Mouse (Mus musculus): ENCODE data around the gene Lsg1. TPM values are rescaled to one million over a fixed set of nuclear protein-coding genes. Genes with fewer than 3 reads are reported as not detected.
A peak's percentile ranks its signal among the peaks of the same experiment; 100 is the strongest.

Lsg1 gene
- total RNA-seq (2022) = 10 to 100 TPM; 19.6 to 23.0 (median 20.8) TPM

DNA sequence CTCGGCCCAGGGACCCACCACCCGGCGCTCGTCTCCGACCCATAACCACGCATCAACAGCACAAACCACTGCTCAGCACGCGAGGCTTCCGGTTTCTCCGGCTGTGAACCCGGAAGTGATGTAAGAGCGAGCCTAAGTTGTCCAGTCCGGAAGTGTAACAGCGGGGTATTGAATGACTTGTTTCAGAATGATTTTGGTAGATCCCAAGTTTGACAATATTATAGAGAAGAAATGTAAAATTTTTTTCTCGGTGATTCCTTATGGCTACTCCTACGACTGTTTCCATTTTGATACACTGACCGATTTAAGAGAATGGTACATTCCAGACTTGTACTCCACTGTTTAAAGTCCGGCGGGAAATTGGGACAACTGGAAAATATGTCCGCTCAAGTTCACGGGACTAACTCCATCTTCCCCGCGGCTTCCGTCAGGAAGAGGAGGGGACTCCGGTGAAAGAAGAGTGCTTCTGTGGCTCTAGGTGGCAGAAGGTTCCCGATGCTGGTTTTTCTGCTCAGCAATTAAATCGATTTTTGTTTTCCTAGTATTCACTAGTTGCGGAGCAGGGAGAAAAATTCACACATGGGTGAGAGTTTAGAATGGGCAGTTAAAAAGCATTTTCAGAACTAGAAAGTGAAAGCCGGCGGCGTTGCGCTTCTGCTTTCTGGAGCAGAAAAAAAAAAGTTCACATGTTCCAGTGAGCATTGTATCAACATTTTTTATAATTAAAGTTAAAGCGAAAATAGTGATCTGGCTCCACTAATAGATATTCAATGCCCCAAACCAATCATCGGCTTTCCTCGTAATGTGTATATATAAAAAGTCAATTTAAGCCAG, at the start of gene Lsg1:
Lsg1 (minus strand) TSS at position 99 of the 834 bp plus-strand sequence.
- DNase-seq (ENCODE audit: low spot score in 2 of 2) = peak; percentile 59 to 66

DNA sequence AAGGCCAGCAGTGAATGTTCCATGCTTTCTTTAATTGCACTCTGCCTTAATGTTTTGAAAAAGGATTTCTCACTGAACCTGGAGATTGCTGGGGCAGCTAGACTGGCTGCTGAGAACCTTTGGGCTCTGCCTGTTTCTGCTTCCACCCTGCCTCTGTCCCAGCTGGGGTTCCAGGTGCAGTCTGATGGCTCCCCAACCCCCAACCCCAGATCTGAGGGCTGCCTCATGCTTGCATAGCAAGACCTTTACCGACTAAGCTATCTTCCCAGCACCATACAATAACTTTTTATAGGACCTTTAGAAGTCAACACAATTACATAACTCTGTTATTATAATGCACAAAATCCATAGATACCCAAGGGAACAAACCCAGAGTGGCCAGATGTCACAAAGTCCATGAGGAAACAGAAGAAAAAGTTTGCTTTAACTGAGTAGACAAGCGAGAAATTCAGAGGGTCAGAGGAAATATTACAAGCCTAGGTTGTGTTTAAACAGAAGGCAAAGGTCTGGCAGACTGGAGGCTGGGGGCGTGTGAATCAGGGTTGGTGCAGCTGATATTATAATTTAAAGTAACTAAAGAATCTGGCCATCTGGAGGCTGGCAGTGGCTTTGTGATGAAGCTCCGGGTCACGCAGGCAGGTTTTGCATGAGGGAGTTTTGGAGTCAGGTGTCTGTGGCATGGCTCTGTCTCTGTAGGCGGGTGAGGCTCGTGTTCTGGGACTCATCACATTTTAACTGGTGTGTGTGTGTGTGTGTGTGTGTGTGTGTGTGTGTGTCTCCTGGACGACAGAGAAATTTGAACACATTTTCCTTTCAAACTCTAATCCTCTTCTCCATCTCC, 46.7 kb upstream of the Lsg1 start:
- DNase-seq (ENCODE audit: low spot score in 2 of 2) = no peak

DNA sequence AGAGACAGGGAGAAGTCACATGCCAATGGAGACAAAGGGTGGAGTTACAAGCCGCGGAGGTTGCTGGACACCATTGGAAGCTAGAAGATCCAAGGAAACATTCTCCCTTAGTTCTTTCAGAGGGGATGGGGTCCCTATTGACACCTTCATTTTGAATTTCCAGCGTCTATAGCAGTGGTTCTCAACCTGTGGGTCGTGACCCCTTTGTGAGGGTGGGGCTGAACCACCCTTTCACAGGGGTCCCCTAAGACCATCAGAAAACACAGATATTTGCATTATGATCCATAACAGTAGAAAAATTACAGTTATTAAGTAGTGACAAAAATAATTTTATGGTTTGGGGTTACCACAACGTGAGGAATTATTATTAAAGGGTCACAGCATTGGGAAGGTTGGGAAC, 42.1 kb upstream of the Lsg1 start:
- no peak for DNase-seq (ENCODE audit: low spot score in 2 of 2)

DNA sequence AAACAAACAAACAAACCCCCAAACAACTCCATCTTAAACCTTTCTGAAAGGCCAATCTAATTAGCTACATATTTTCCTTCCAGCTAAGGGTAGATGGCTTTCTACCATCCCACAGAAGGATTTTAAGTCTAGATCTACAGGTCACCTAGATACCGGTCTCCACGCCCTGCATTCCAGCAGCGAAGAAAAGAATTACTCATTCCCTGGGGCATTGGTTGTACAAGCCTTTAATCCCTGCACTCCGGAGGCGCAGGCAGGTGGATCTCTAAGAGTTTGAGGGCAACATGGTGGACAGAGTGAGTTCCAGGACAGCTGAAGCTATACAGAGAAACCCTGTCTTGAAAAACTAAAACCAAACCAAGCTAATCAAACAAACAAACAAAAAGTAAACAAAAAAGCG, 41.0 kb upstream of the Lsg1 start:
- DNase-seq (ENCODE audit: low spot score in 2 of 2) = no peak

DNA sequence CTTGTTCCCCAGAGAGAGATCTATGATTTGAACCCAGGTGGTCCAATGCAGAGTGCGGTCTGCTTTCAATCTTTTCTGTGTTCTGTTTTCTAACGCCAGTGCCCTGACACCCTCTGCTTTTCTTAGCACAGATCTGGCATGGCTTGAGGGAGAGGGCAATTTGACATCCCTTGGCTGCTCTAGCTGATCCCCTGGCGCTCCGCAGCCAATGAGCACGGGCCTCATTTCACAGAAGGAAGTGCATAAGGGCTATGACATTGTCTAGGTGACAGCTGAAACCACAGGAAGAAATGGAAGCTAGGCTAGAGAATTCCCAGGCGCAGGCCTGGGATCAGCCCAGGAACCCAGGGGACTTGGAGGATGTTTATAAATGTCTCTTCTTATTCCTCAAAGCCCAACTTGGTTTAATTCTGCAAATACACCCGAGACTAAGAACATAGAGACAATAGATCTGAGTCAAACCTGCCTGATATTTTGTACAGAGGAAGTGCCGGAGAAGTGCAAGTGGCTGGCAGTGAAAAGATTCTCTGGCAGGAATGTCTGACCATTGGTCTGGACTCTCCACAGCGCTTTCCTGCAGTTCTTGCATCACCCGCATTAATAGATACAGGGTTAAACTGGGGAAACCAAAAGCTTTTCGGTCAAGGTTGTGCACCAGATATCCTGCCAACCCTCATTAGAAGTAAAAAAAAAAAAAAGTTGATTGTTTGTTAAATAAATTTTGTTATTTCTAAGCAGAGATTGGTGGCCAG, 40.4 kb upstream of the Lsg1 start:
- DNase-seq (ENCODE audit: low spot score in 2 of 2) = no peak

DNA sequence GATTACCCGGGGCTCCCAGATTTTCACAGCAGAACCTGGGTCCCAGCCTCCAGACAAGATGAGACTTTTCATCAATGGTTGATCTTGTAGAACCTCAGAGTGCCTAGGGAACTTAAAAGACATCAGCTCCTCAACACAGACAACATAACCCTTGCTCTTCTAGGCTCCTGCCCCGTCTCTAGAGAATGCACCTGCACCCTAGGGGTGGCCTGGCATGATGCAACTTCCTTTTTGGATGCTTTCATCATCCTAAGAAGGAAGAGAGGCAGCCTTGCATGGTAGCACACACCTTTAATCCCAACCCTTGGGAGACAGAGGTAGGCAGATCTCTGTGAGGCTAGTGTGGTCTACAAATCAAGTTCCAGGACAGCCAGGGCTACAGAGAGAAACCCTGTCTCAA, 37.2 kb upstream of the Lsg1 start:
- DNase-seq (ENCODE audit: low spot score in 2 of 2) = no peak

DNA sequence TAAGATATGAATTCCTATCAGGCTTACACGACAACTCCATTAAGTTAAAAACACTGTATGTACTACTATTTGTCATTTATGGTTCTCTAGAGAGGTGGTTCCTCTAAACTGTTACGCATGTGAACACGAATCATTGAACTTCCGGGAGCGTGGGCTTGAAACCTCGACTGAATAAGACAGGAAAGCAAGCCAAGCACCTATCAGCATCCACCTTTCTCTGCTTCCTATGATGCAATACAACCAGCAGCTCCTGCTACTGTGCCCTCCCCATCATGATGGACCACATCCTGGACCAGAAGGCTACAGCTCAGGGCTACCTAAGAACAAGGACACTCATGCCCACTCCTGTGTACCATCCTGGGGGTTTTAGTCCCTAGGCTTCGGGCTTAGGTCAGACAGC, 36.3 kb upstream of the Lsg1 start:
- DNase-seq (ENCODE audit: low spot score in 2 of 2) = no peak

DNA sequence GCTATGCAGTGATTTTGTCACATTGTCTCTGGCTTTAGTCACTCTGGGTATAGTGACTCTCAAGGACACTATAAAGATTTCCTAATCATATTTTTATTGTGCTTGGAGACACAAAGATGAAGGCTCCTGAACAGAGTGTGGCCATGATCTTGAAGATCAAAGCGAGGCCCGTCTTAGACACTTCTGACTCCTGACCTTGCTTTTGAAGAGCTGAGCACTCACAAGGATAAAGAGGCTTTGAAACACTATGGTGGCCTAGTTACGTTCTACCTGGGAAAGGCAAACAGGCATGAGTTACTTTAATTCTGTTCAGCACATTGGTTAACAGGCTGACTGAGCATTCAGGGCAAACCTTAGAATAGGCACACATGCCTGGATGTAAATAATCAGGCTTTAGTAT, 28.9 kb upstream of the Lsg1 start:
- DNase-seq (ENCODE audit: low spot score in 2 of 2) = no peak

DNA sequence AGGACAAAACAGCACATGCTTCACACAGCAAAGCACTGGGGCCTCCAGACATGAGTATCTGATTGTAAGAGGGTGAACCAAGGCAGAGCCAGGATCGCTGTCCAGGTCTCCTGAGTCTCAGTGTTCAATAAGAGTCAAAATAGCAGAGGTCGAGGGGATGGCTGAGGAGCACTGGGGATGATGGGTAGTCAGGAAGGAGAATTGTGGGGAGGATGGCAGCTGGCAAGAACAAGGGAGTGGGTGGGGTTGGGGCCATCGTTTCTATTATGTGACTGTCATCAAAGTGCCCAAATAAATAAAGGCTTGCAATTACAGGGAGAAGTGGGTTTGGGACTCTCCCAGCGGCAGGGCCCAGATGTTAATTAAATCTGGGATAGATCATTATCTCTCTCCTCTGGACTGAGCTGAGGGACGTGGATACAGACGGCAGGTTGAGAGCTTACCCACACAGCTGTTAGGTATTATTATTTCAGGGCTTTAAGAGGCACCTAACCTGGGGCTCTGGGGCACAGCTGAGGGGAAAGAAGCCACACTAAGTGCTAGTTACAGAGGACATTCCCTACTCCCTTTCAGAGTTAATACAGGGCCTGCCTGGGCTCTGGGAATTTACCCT, 27.4 kb upstream of the Lsg1 start:
- no peak for DNase-seq (ENCODE audit: low spot score in 2 of 2)

DNA sequence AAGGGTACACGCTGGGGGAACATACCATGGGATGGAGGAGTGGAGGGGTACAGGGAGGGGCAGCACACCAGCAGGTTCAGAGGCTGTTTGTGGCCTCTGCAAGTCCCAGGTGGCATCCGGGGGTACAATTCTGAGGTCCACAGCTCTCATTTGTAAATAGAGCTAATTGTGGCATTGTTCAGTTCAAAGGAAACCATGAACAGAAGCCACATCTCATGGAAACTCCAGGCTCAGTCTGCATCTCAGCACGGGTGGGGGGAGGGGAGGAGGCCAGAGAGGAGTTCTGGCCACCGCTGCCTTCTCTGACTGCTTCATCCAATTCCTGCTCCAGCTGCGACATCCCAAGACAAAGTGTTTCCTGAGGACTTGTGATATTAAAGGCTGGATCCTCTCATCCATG, 26.7 kb upstream of the Lsg1 start:
- DNase-seq (ENCODE audit: low spot score in 2 of 2) = no peak

DNA sequence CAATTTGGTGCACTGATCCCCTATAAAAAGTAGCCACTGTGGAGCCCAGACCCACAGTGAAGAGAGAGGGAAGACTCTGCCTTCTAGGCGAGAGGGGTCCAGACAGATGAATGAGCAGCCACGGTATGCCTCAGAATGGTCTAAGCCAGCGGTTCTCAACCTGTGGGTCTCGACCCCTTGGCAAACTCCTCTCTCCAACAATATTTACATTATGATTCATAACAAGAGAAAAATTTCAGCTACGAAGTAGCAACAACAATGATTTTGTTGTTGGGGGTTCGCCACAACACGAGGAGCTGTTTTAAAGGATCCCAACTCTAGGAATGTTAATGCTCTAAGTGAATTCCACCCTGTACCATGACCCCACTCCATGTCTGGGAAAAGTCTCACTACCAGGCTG, 25.7 kb upstream of the Lsg1 start:
- DNase-seq (ENCODE audit: low spot score in 2 of 2) = no peak

DNA sequence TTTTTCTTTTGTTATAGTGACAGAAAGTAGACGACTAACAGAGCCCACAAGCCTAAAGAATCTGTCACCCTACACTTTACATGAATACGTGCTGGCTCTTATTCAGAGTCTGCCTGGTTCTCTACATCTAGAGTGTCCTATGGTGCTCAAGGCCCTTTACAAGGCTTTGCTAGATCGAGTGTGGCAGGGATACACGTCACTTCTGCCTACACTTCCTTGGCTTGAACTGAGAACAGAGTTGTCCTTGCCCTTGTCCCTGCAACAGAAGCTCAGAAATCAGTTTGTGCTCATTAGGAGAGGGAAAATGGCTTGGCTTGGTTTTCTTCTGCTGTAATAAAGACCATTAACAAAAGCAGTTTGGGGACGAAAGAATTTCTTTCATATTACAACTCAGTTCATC, 23.9 kb upstream of the Lsg1 start:
- DNase-seq (ENCODE audit: low spot score in 2 of 2) = no peak

DNA sequence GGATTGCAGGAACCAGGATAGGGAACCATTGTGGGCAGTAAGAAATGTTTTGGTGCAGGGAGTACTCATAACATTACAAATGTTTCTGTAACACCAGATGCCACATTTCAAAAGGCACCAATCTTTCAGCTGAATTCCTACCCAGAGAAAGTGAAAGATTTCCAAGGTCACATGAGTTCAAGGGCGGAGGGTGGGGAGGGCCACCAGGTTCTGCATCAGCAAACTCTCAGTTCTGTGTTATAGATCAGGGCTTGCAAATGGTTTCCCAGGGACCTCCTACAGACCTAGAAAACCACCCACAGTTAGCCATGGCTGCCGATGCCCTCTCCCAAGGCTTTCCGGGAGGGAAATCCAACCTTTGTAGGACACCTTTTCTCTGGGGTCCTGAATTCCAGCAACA, 20.5 kb upstream of the Lsg1 start:
- no peak for DNase-seq (ENCODE audit: low spot score in 2 of 2)

DNA sequence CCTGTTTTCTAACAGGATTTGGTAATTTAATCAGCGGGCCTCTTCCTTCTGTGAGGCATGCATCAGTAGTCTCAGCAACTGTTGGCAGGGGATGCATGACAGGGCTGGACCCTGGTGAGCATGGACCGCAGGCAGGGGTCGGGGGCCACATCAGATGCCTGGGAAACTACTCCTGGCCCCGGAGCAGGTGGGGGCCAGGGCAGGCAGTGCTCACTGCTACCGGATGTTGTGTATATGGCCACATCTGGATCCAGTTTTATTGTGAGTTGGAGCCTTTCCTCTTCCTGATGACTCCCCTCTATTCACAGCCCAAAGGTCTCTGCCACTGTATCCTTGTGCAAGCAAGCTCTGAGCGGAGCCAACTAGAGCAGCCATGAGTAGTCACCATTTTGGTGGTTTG, 18.1 kb upstream of the Lsg1 start:
- no peak for DNase-seq (ENCODE audit: low spot score in 2 of 2)

DNA sequence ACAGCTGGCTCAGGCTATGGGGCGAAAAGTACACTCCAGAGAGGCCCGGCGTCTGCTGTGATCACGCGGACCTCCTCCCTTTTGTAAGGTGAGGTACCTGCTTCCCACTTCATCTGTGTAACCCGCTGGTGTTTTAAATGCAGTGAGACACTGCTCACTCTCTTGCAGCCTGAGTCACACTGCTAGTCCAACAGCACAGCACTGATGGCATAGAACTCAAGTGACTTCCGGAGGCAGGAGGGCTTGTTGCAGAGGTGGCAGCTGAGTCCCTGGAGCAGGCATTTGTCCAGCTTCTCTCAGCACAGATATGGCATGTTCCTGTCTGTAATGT, 17.4 kb upstream of the Lsg1 start:
- no peak for DNase-seq (ENCODE audit: low spot score in 2 of 2)

DNA sequence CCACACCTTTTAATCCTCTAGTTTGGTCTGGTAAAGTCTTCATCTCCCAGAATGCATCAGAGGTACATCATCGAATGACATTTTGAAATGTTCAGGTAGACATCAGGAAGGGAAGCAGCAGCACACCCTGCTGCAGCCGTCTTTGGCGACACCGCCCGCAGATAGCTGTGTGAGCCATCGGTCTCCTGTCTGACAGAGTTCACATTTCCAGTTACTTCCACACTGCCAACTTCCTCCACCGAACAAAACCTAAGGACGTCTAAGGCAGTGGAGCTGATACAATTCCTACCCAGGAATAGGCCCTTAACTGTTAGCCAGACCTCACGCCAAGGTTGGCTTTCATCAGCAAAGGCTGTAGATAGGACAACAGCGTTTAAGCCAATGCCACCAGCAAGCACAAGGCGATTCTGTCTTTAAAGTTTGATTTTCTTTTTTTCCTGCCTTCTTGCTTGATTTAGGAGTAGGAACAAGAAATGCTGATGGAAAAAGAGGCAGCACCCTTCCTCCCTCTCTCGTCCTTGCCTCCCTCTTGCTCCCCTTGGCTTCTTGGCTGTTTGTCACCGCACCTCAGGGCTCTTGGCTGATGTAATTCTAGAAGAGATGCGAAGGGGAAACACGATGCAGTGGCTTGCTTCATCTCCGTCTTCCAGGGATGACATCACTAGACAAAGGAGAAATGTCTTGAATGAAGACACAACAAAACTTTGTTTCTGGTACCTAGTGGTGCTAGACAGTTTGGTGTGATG, 16.8 kb upstream of the Lsg1 start:
- no peak for DNase-seq (ENCODE audit: low spot score in 2 of 2)

DNA sequence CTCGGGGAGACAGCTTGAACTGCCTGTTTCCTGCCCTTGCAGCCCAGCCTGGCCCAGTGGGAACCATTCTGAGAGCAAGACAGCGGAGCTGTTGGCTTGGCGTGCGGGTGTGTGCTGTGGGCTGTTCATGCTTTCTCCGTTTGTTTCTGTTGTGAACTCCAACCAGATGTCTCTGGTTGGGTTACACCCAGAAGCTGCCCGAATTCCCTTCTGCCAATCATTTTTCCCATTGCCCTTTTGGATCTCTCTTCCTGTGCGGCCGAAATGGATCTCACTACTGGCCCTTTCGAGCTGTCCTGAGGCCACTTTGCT, 16.1 kb upstream of the Lsg1 start:
- peak in 1 of 2 experiments; percentile 20 for DNase-seq (ENCODE audit: low spot score in 2 of 2)

DNA sequence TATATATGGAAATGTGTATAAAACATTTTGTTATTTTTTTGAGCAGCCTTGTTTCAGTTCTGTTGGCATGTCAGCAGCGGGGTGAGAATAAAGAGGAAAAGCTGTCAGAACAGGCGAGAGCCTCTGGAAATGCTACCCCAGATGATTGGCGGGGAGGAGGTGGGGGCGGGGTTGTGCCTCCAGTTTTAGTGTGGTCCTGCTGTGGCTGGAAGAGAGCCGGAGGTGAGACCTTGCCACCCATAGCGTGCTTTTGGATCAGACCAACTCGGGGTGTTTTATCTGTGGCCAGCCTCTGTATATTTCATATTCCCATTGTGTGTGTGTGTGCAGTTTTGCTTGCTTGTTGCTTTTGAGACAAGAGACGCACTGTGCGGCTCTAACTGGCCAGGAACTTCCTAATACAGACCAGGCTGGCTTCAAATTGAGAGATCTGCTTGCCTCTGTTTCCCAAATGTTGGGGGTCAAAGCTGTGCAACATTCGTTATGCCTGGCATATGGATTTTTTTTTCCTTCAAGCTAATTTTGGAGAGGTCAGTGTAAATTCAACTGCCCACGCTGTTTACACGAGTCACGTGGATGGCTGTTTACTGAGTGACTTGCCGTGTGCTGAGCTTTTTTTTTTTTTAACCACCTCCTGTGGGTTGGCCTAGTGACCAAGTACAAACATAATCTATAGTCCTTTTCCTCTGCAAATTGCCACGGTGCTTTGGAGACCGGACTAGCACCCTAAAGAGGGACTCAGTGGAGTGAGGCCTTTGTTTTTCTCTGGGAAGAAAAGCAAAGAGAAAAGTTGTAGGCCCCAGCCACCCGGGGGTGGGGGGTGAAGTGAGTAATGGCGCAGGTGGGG, 15.5 kb upstream of the Lsg1 start:
- no peak for DNase-seq (ENCODE audit: low spot score in 2 of 2)

DNA sequence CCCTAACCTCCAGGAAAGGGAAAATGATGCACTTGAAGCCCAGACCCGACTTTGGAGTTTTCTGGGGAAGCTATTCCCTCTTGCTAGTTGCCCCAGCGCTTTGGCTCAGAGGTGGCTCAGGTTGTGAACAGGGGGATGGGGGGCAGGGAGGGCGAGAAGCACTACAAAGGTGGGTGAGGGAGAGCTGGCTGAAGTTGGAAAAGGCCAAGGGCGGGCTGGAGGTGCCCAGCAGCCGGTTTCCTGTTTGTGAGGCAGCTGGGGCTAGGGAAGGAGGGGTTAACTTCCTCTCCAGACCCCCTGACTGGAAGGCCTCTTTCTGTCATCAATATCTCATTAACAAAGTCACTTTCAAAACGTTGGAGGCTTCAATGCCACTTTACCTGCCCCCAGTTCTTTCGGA, 14.6 kb upstream of the Lsg1 start:
- no peak for DNase-seq (ENCODE audit: low spot score in 2 of 2)
